Mouse (Mus musculus) urinary bladder, adult 18-20 months (tissue): ENCODE results near the gene Ankub1.
A peak's percentile ranks its signal among the peaks of the same experiment; 100 is the strongest.

Experiments
- DNase-seq, 2 experiments: peaks; one replicate each; pipeline ENCODE4 v3.0.0; 2022; ENCODE audit warnings: low spot score in 2 of 2, mixed read lengths in 2 of 2

Gene Ankub1

GRCm38 (mm10) chr3:57643191-57643590, 49.4 kb downstream of the Ankub1 start:
- DNase-seq = no peak

- no peak for DNase-seq
These were observed 55.0 kb downstream of the Ankub1 start for GRCm38 (mm10) chr3:57637596-57637995.

- DNase-seq = no peak
These were observed 57.7 kb downstream of the Ankub1 start for GRCm38 (mm10) chr3:57634763-57635487.

DNA sequence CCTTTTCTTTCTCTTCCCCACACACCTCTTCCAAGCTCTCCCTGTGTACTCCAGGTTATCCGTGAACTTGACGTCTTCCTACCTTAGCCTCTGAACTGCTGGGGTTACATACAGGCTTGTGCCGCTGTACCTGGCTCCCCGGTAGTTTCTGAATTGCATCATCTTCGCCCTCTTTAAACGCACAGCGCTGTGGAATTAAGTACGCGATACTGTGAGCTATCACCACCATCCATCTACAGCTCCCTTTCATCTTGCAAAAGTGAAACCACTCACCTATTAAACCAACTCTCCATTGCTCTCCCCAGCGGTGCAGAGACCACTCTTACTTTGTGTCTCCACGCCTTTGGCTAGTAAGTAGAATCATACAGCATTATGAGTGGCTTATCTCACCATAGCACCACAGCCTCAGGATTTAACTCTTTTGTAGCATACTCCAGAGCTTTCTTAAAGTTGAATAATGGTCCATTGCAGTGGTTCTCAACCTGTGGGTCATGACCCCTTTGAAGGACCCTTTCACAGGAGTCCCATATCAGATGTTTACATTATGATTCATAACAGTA, 65.6 kb downstream of the Ankub1 start:
- DNase-seq = no peak

GRCm38 (mm10) chr3:57625275-57625997, 67.2 kb downstream of the Ankub1 start:
- DNase-seq = peak; percentile 41 to 53

- no peak for DNase-seq
These were observed 72.9 kb downstream of the Ankub1 start for GRCm38 (mm10) chr3:57619718-57620117.

GRCm38 (mm10) chr3:57615652-57616051, 76.9 kb downstream of the Ankub1 start:
- DNase-seq = no peak

DNA sequence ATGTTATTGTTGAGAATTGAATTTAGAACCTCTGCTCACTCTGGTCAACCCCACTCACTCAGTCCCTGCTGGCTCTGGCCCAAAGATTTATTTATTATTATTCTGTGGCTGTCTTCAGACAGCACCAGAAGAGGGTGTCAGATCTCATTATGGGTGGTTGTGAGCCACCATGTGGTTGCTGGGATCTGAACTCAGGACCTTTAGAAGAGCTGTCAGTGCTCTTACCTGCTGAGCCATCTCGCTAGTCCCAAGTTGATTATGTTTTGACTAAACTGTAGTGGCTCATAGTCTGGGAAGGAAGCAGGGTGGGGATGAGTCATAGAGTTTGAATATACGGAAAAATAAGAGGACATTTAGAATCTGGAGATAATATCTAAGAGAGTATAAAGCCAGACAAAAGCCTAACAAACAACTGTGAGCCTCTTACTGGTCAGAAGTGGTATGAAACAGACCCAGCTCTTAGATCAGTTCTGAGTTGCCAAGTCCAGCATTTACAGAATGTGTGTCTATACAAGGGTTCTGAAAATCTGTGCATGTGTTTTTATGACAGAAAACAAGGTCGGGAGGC, 80.1 kb downstream of the Ankub1 start:
- no peak for DNase-seq

DNA sequence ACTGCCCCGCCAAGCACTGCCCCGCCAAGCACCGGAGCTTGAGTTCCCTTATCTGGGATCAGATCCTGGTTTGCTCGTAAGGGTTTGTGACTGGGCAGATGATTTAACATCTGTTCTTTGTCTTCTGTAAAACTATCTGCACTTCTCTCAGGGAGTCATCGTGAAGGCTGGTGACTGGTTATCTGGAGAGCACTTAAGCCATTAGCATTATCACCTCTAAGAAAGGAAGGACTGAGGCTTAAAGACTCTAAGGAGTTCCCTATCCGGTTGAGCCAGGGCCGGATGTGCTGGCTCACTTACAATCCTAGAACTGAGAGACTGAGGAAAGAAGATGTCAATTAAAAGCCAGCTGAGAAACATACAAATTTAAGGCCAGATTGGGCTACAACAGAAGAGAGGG, 80.8 kb downstream of the Ankub1 start:
- DNase-seq = no peak
